ENCODE assay signal across 10 mouse cellular contexts in genomic region chr3:38663023-38663422, GRCm38 (mm10).
DNase-seq lines count a peak whose midpoint lies in the region; ATAC-seq and TF ChIP-seq lines count a peak whose summit lies in the region.
"Had no signal": no experiment of that assay in that cellular context is flagged by ENCODE, and none has a peak within 500 bp of the region (broad histone marks: within the 10 kb centered on the region; RNA-seq: fewer than 3 reads in every experiment).

No protein-coding gene starts in this region.

- 0 out of 2 replicates have a peak, but pooled peaks cover 3% of the 10 kb centered on the region for H3K9me3 ChIP-seq in heart, postnatal 0 days (replicated peaks; ENCODE audit: control insufficient read depth, low read length)
- H3K9me3 ChIP-seq in midbrain, embryonic 14.5 days (ENCODE audit: control insufficient read depth, low read length), result no peaks in the 10 kb centered on the region
- peaks cover 2% of the 10 kb centered on the region; the same call in 1 of the 2 replicates for H3K9me3 ChIP-seq in midbrain, embryonic 16.5 days (replicated peaks; ENCODE audit: control insufficient read depth, low read length, poor library complexity, severe bottlenecking)
- no peaks in the 10 kb centered on the region for H3K9me3 ChIP-seq in kidney, embryonic 15.5 days (replicated peaks)

- H3K27ac ChIP-seq in heart, postnatal 0 days (ENCODE audit: low read depth), result no peak overlapping the region
- no peak overlapping the region for H3K27ac ChIP-seq in midbrain, embryonic 14.5 days (replicated peaks; ENCODE audit: low read depth, low read length)
- H3K27ac ChIP-seq in midbrain, embryonic 16.5 days (ENCODE audit: low read length), result no peak overlapping the region
- no peak overlapping the region for H3K27ac ChIP-seq in kidney, embryonic 15.5 days
- H3K27ac ChIP-seq: heart, embryonic 13.5 days; macrophage had no signal

- H3K4me1 ChIP-seq in heart, postnatal 0 days (ENCODE audit: control insufficient read depth, insufficient read depth), result no peaks in the 10 kb centered on the region
- H3K4me1 ChIP-seq in midbrain, embryonic 14.5 days (ENCODE audit: control insufficient read depth, insufficient read depth, low read length), result 0 out of 2 replicates have a peak, but pooled peaks cover 3% of the 10 kb centered on the region
- H3K4me1 ChIP-seq in midbrain, embryonic 16.5 days (ENCODE audit: control insufficient read depth, insufficient read depth, low read length), result peaks cover 14% of the 10 kb centered on the region
- peaks cover 7% of the 10 kb centered on the region for H3K4me1 ChIP-seq in kidney, embryonic 15.5 days
- H3K4me1 ChIP-seq: heart, embryonic 13.5 days had no signal

- H3K36me3 ChIP-seq in heart, postnatal 0 days (replicated peaks; ENCODE audit: control insufficient read depth, insufficient read depth, low read length), result no peaks in the 10 kb centered on the region
- H3K36me3 ChIP-seq in midbrain, embryonic 14.5 days (ENCODE audit: control insufficient read depth, insufficient read depth, low read length), result no peaks in the 10 kb centered on the region
- no peaks in the 10 kb centered on the region for H3K36me3 ChIP-seq in midbrain, embryonic 16.5 days (ENCODE audit: control insufficient read depth, insufficient read depth, low read length)
- no peaks in the 10 kb centered on the region for H3K36me3 ChIP-seq in kidney, embryonic 15.5 days
- H3K36me3 ChIP-seq: heart, embryonic 13.5 days had no signal

- no peak for TF ChIP-seq EP300 in heart, postnatal 0 days (IDR thresholded peaks at IDR 0.05; ENCODE audit: low read depth)

- intact Hi-C loops in heart, postnatal 25 days (cut with DNase I), result no loop called here

- DNase-seq in heart, postnatal 0 days (ENCODE audit: low spot score), result no peak
- DNase-seq in heart, postnatal 25 days (ENCODE audit: low spot score), result no peak
- DNase-seq in midbrain, embryonic 14.5 days, result peak; percentile 31
- DNase-seq in brain, adult 2 months (ENCODE audit: low read depth, low spot score), result peak; percentile 4
- peak; percentile 43 for DNase-seq in thymus, postnatal 14 days
- no peak for DNase-seq in left cerebral cortex, adult 18-20 months (ENCODE audit: low spot score in 2 of 2)

- no peak overlapping the region for H3K9ac ChIP-seq in heart, postnatal 0 days (replicated peaks; ENCODE audit: low read depth, low read length)
- H3K9ac ChIP-seq in midbrain, embryonic 14.5 days (replicated peaks; ENCODE audit: low read length), result no peak overlapping the region
- no peak overlapping the region for H3K9ac ChIP-seq in midbrain, embryonic 16.5 days (ENCODE audit: low read depth, low read length)
- no peak overlapping the region for H3K9ac ChIP-seq in kidney, embryonic 15.5 days
- H3K9ac ChIP-seq: heart, embryonic 13.5 days had no signal

- H3K27me3 ChIP-seq in heart, postnatal 0 days (ENCODE audit: control insufficient read depth, insufficient read depth, low read length), result no peaks in the 10 kb centered on the region
- H3K27me3 ChIP-seq in midbrain, embryonic 14.5 days (ENCODE audit: control insufficient read depth, insufficient read depth, low read length), result no peaks in the 10 kb centered on the region
- H3K27me3 ChIP-seq in midbrain, embryonic 16.5 days (ENCODE audit: control insufficient read depth, insufficient read depth, low read depth, low read length), result no peaks in the 10 kb centered on the region
- H3K27me3 ChIP-seq in kidney, embryonic 15.5 days, result no peaks in the 10 kb centered on the region
- H3K27me3 ChIP-seq: heart, embryonic 13.5 days had no signal

- TF ChIP-seq CTCF in heart, postnatal 0 days (IDR thresholded peaks at IDR 0.05; ENCODE audit: low read depth), result peak; percentile 24

- 61% methylated on average over 5 of the region's 5 CpGs for WGBS in heart, postnatal 0 days
- WGBS in midbrain, embryonic 14.5 days, result 65% methylated on average over 5 of the region's 5 CpGs
- WGBS in midbrain, embryonic 16.5 days, result 63% methylated on average over 5 of the region's 5 CpGs
- WGBS in kidney, embryonic 15.5 days, result 71% methylated on average over 5 of the region's 5 CpGs

- H3K4me2 ChIP-seq in heart, postnatal 0 days (ENCODE audit: low read depth, low read length), result no peak overlapping the region
- no peak overlapping the region for H3K4me2 ChIP-seq in midbrain, embryonic 14.5 days (ENCODE audit: low read length)
- no peak overlapping the region for H3K4me2 ChIP-seq in midbrain, embryonic 16.5 days (ENCODE audit: low read length)
- H3K4me2 ChIP-seq in kidney, embryonic 15.5 days, result no peak overlapping the region
- H3K4me2 ChIP-seq: heart, embryonic 13.5 days had no signal

- no peak overlapping the region for H3K4me3 ChIP-seq in heart, postnatal 0 days (ENCODE audit: low read depth, low read length)
- no peak overlapping the region for H3K4me3 ChIP-seq in midbrain, embryonic 14.5 days (replicated peaks; ENCODE audit: low read depth, low read length)
- no peak overlapping the region for H3K4me3 ChIP-seq in midbrain, embryonic 16.5 days (ENCODE audit: low read depth, low read length)
- no peak overlapping the region for H3K4me3 ChIP-seq in kidney, embryonic 15.5 days (replicated peaks)
- H3K4me3 ChIP-seq: heart, embryonic 13.5 days had no signal

- no peak for ATAC-seq in heart, postnatal 0 days (ENCODE audit: insufficient read depth, low read depth)
- no peak for ATAC-seq in midbrain, embryonic 14.5 days (ENCODE audit: low FRiP score, low TSS enrichment)
- no peak for ATAC-seq in midbrain, embryonic 16.5 days
- ATAC-seq in kidney, embryonic 15.5 days (replicated peaks; ENCODE audit: low FRiP score), result no peak

Comparison
In these comparisons a context has a peak if more than half of its experiments do, and no peak if none do; other contexts are left out.
1. DNase-seq: peak in midbrain, embryonic 14.5 days (single experiment), brain, adult 2 months (single experiment) and thymus, postnatal 14 days (single experiment); none in heart, postnatal 0 days (single experiment), heart, postnatal 25 days (single experiment) and left cerebral cortex, adult 18-20 months (0 of 2).